Mouse (Mus musculus) embryonic facial prominence, embryonic 14.5 days (tissue): ENCODE results near the gene Tha1. TPM values are rescaled to one million over a fixed set of nuclear protein-coding genes. Genes with fewer than 3 reads are reported as not detected.
A peak's percentile ranks its signal among the peaks of the same experiment; 100 is the strongest.

Source experiments
- ATAC-seq: fragments of 200-750 bp; cut with Nextera tagmentation; 2 replicates; pipeline ENCODE4 v1.8.0; 2017; ENCODE audit warnings: low read depth, moderate number of reproducible peaks, moderate TSS enrichment
- DNase-seq: peaks from one replicate; pipeline ENCODE4 v3.0.0-alpha.2; 2015; ENCODE audit warnings: low spot score
- H3K27ac ChIP-seq: fragments of 300-500 bp; sonication (generic); replicated peaks from 2 replicates; pipeline ENCODE4 v1.5.1; 2014; ENCODE audit warnings: low read depth, mild to moderate bottlenecking, low read length, moderate library complexity
- H3K27me3 ChIP-seq: fragments of 300-500 bp; sonication (generic); replicated peaks from 2 replicates; pipeline ENCODE4 v1.6.1; 2014; ENCODE audit warnings: low read length; ENCODE audit not compliant: control insufficient read depth, insufficient read depth
- H3K36me3 ChIP-seq: fragments of 300-500 bp; sonication (generic); 2 replicates; pipeline ENCODE4 v1.6.1; 2014; ENCODE audit warnings: low read length, mixed read lengths; ENCODE audit not compliant: control insufficient read depth, insufficient read depth
- H3K4me1 ChIP-seq: fragments of 300-500 bp; sonication (generic); 2 replicates; pipeline ENCODE4 v1.6.1; 2014; ENCODE audit warnings: antibody characterized with exemption, low read length; ENCODE audit not compliant: control insufficient read depth, insufficient read depth
- H3K4me2 ChIP-seq: fragments of 300-500 bp; sonication (generic); 2 replicates; pipeline ENCODE4 v1.6.1; 2014; ENCODE audit warnings: low read depth, mild to moderate bottlenecking, low read length, moderate library complexity, mixed read lengths
- H3K4me3 ChIP-seq: fragments of 300-500 bp; sonication (generic); 2 replicates; pipeline ENCODE4 v1.5.1; 2014; ENCODE audit warnings: low read depth, mild to moderate bottlenecking, low read length
- H3K9ac ChIP-seq: fragments of 300-500 bp; sonication (generic); 2 replicates; pipeline ENCODE4 v1.6.1; 2014; ENCODE audit warnings: low read depth, mild to moderate bottlenecking, low read length, moderate library complexity, mixed read lengths
- H3K9me3 ChIP-seq: fragments of 300-500 bp; sonication (generic); 2 replicates; pipeline ENCODE4 v1.6.1; 2016; ENCODE audit warnings: low read length; ENCODE audit not compliant: control insufficient read depth
- WGBS: fragments of 180-500 bp; shearing (Covaris S2); extraction: QIAGEN DNeasy Blood & Tissue Kit; methylation state at CpG from one replicate; pipeline ENCODE4 v1.1.7; 2014; 5-methylcytosine and 5-hydroxymethylcytosine counted together
- polyA plus RNA-seq: library from polyadenylated mRNA; unstranded; fragments of >200 nt; fragmentation: Nextera tagmentation; extraction: Ambion mirVana; gene quantifications from 2 replicates; pipeline ENCODE4 v1.2.1, GENCODE M21; 2014

Tha1 gene
- polyA plus RNA-seq, 1 experiment from 2014 or later: 4.2 TPM

- no peaks in the 10 kb centered on the region for H3K9me3 ChIP-seq
- H3K27ac ChIP-seq: peak overlapping the region; percentile 13; the same call in 1 of the 2 replicates
- peak overlapping the region; percentile 28 for H3K4me3 ChIP-seq
- no peaks in the 10 kb centered on the region for H3K36me3 ChIP-seq
- peak overlapping the region; percentile 54 for H3K9ac ChIP-seq
- peaks cover 29% of the 10 kb centered on the region for H3K4me1 ChIP-seq
- ATAC-seq: peak; percentile 54
- peak; percentile 79 for DNase-seq
- H3K4me2 ChIP-seq: peak overlapping the region; percentile 58
- peaks cover 3% of the 10 kb centered on the region for H3K27me3 ChIP-seq
- WGBS: 2% methylated on average over 29 of the region's 33 CpGs
Observed at GRCm38 (mm10) chr11:117888853-117889822, 15.9 kb upstream of the Tha1 start.

- H3K9ac ChIP-seq: peak overlapping the region; percentile 54
- H3K36me3 ChIP-seq: no peaks in the 10 kb centered on the region
- peak overlapping the region; percentile 58 for H3K4me2 ChIP-seq
- 16% methylated on average over 20 of the region's 20 CpGs for WGBS
- peak overlapping the region; percentile 28 for H3K4me3 ChIP-seq
- H3K27me3 ChIP-seq: peaks cover 3% of the 10 kb centered on the region
- DNase-seq (no peak), ATAC-seq (no peak)
- no peaks in the 10 kb centered on the region for H3K9me3 ChIP-seq
- peak overlapping the region; percentile 25; the same call in 1 of the 2 replicates for H3K27ac ChIP-seq
- peaks cover 35% of the 10 kb centered on the region for H3K4me1 ChIP-seq
Observed at GRCm38 (mm10) chr11:117888168-117888852, 15.0 kb upstream of the Tha1 start.

GRCm38 (mm10) chr11:117886000-117886399, 12.7 kb upstream of the Tha1 start:
- Histone ChIP-seq H3K4me1 (peaks cover 37% of the 10 kb centered on the region), H3K27ac (no peak overlapping the region), H3K4me2 (no peak overlapping the region), H3K36me3 (no peaks in the 10 kb centered on the region), H3K9me3 (no peaks in the 10 kb centered on the region), H3K4me3 (no peak overlapping the region), H3K9ac (no peak overlapping the region), H3K27me3 (peaks cover 3% of the 10 kb centered on the region)
- DNase-seq: no peak
- 49% methylated on average over 5 of the region's 5 CpGs for WGBS
- ATAC-seq: no peak

- Histone ChIP-seq H3K9me3 (no peaks in the 10 kb centered on the region), H3K4me1 (peaks cover 20% of the 10 kb centered on the region), H3K4me2 (no peak overlapping the region), H3K36me3 (no peaks in the 10 kb centered on the region), H3K27ac (no peak overlapping the region), H3K4me3 (no peak overlapping the region), H3K9ac (no peak overlapping the region), H3K27me3 (no peaks in the 10 kb centered on the region)
- DNase-seq (no peak), ATAC-seq (no peak)
- 75% methylated on average over 1 of the region's 1 CpGs for WGBS
Observed at GRCm38 (mm10) chr11:117882208-117882607, 8.9 kb upstream of the Tha1 start.

- Histone ChIP-seq H3K9ac (no peak overlapping the region), H3K36me3 (no peaks in the 10 kb centered on the region), H3K9me3 (no peaks in the 10 kb centered on the region), H3K4me2 (no peak overlapping the region), H3K4me1 (peaks cover 20% of the 10 kb centered on the region), H3K27ac (no peak overlapping the region), H3K4me3 (no peak overlapping the region), H3K27me3 (no peaks in the 10 kb centered on the region)
- 11% methylated on average over 8 of the region's 8 CpGs for WGBS
- peak; percentile 56 for DNase-seq
- no peak for ATAC-seq
Observed at GRCm38 (mm10) chr11:117881787-117882186, 8.5 kb upstream of the Tha1 start.

- Histone ChIP-seq H3K4me2 (no peak overlapping the region), H3K27me3 (no peaks in the 10 kb centered on the region), H3K9ac (no peak overlapping the region), H3K36me3 (no peaks in the 10 kb centered on the region), H3K27ac (no peak overlapping the region), H3K4me1 (peaks cover 20% of the 10 kb centered on the region), H3K9me3 (no peaks in the 10 kb centered on the region), H3K4me3 (no peak overlapping the region)
- ATAC-seq (no peak), DNase-seq (no peak)
- 80% methylated on average over 6 of the region's 6 CpGs for WGBS
Observed at GRCm38 (mm10) chr11:117880977-117881358, 7.7 kb upstream of the Tha1 start.

- DNase-seq (no peak), ATAC-seq (no peak)
- Histone ChIP-seq H3K9me3 (no peaks in the 10 kb centered on the region), H3K36me3 (no peaks in the 10 kb centered on the region), H3K4me1 (peaks cover 20% of the 10 kb centered on the region), H3K4me2 (no peak overlapping the region), H3K27ac (no peak overlapping the region), H3K27me3 (no peaks in the 10 kb centered on the region), H3K4me3 (no peak overlapping the region), H3K9ac (no peak overlapping the region)
- 88% methylated on average over 9 of the region's 9 CpGs for WGBS
Observed at GRCm38 (mm10) chr11:117880336-117880976, 7.2 kb upstream of the Tha1 start.

GRCm38 (mm10) chr11:117879676-117880075, 6.4 kb upstream of the Tha1 start:
- Histone ChIP-seq H3K4me2 (no peak overlapping the region), H3K4me3 (no peak overlapping the region), H3K9me3 (no peaks in the 10 kb centered on the region), H3K4me1 (peaks cover 20% of the 10 kb centered on the region), H3K36me3 (no peaks in the 10 kb centered on the region), H3K9ac (no peak overlapping the region), H3K27me3 (no peaks in the 10 kb centered on the region), H3K27ac (no peak overlapping the region)
- ATAC-seq (no peak), DNase-seq (no peak)
- WGBS: 80% methylated on average over 6 of the region's 6 CpGs
